ENCODE assay signal across 22 mouse cellular contexts in the genomic region with DNA sequence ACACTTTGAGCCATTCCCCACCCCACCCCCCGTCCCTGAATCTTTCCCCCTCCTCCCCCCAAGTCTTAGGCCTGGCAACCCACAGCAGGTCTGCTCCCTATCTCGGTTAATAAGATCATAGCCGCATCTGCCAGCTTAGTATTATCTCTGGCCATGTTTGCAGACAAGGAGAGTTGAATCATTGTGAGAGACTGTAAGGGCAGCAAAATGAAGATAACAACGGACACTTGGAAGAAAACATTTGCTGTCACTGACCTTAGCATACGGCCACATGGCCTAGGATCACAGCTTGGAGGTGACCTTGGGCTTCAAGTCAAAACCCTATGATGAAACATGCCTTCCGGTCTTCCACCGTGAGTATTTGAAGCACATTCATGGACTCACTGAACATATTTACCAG. TPM values are rescaled to one million over a fixed set of nuclear protein-coding genes. Genes with fewer than 3 reads are reported as not detected.
DNase-seq lines count a peak whose midpoint lies in the region; ATAC-seq and TF ChIP-seq lines count a peak whose summit lies in the region.
"Had no signal": no experiment of that assay in that cellular context is flagged by ENCODE, and none has a peak within 500 bp of the region (broad histone marks: within the 10 kb centered on the region; RNA-seq: fewer than 3 reads in every experiment).

No protein-coding gene starts in this region.

- 95% methylated on average over 7 of the region's 7 CpGs for WGBS in neural tube, embryonic 15.5 days

- no peaks in the 10 kb centered on the region for H3K9me3 ChIP-seq in neural tube, embryonic 15.5 days (replicated peaks)
- H3K9me3 ChIP-seq: embryonic facial prominence, embryonic 13.5 days; forebrain, embryonic 13.5 days; hindbrain, embryonic 15.5 days; liver, embryonic 13.5 days; midbrain, embryonic 15.5 days had no signal

- H3K9ac ChIP-seq in neural tube, embryonic 15.5 days (replicated peaks) = no peak overlapping the region
- H3K9ac ChIP-seq: liver, embryonic 13.5 days had no signal

- DNase-seq in gastrocnemius, adult 2 months = no peak
- no peak for DNase-seq in gastrocnemius, postnatal 10 days
- DNase-seq in neural tube, embryonic 10.5 days (ENCODE audit: extremely low spot score, low spot score) = no peak
- peak; percentile 49 for DNase-seq in MN1 (ENCODE audit: low spot score)
- DNase-seq in retina, postnatal 1 day = peak; percentile 60
- no peak for DNase-seq in yolk sac, embryonic 10.5 days (ENCODE audit: low spot score)
- DNase-seq: cerebellum, adult 2 months; cerebellum, postnatal 25 days; kidney, adult 2 months; kidney, postnatal 10 days; layer of hippocampus, postnatal 36 days; liver, embryonic 13.5 days; lung, embryonic 14.5 days; right cerebral cortex, adult 18-20 months; right cerebral cortex, postnatal 4 days; thymus, adult 18-20 months; thymus, postnatal 4 days had no signal

- H3K27ac ChIP-seq in gastrocnemius, adult 2 months = peak overlapping the region; percentile 94
- no peak overlapping the region for H3K27ac ChIP-seq in neural tube, embryonic 15.5 days (replicated peaks)
- H3K27ac ChIP-seq: embryonic facial prominence, embryonic 13.5 days; forebrain, embryonic 13.5 days; liver, embryonic 13.5 days had no signal

- H3K4me1 ChIP-seq in neural tube, embryonic 15.5 days = peaks cover 29% of the 10 kb centered on the region

- TF ChIP-seq CTCF in gastrocnemius, adult 2 months (IDR thresholded peaks at IDR 0.05) = no peak

- no peak overlapping the region for H3K4me3 ChIP-seq in gastrocnemius, adult 2 months
- H3K4me3 ChIP-seq in neural tube, embryonic 15.5 days (replicated peaks) = no peak overlapping the region

- 0 out of 2 replicates have a peak overlapping the region, but pooled peaks have one; percentile 78 for H3K4me2 ChIP-seq in neural tube, embryonic 15.5 days

- no peaks in the 10 kb centered on the region for H3K36me3 ChIP-seq in neural tube, embryonic 15.5 days
- H3K36me3 ChIP-seq: embryonic facial prominence, embryonic 13.5 days; hindbrain, embryonic 15.5 days; liver, embryonic 13.5 days; midbrain, embryonic 15.5 days had no signal

- ATAC-seq in neural tube, embryonic 15.5 days (ENCODE audit: low FRiP score) = no peak

- no peaks in the 10 kb centered on the region for H3K27me3 ChIP-seq in neural tube, embryonic 15.5 days (replicated peaks)
- H3K27me3 ChIP-seq: embryonic facial prominence, embryonic 13.5 days; forebrain, embryonic 13.5 days; hindbrain, embryonic 15.5 days; midbrain, embryonic 15.5 days had no signal

- intact Hi-C loops in gastrocnemius, adult 2 months (cut with DNase I) = no loop called here

RNA-seq across cellular contexts. Expression of a gene that starts 0.9 kb away (rescaled TPM):
- total RNA-seq in gastrocnemius, adult 2 months (2021) = 10 to 100 TPM; 21.1 to 30.2 TPM
- 100 to 1,000 TPM in 1 of 2 experiments, 10 to 100 TPM in 1; 90.0 to 100 TPM for total RNA-seq in gastrocnemius, postnatal 10 days (2021)
- 117 and 123 TPM in 2 replicates for polyA plus RNA-seq in neural tube, embryonic 15.5 days (2015; fragmentation: Nextera tagmentation; extraction: Ambion mirVana)

RNA-seq across cellular contexts. Expression of a gene that starts 28.4 kb away (rescaled TPM):
- 10 to 100 TPM; 30.0 to 31.2 TPM for total RNA-seq in gastrocnemius, adult 2 months (2021)
- 10 to 100 TPM; 22.0 to 25.3 TPM for total RNA-seq in gastrocnemius, postnatal 10 days (2021)
- polyA plus RNA-seq in neural tube, embryonic 15.5 days (2015; fragmentation: Nextera tagmentation; extraction: Ambion mirVana) = 24.6 and 27.6 TPM in 2 replicates

Comparison
In these comparisons a context has a peak if more than half of its experiments do, and no peak if none do; other contexts are left out.
1. DNase-seq: peak in MN1 (single experiment) and retina, postnatal 1 day (single experiment); none in gastrocnemius, adult 2 months (single experiment), gastrocnemius, postnatal 10 days (single experiment), neural tube, embryonic 10.5 days (single experiment) and yolk sac, embryonic 10.5 days (single experiment).